Mouse (Mus musculus): Measurements from ENCODE around the gene Srprb. TPM values are rescaled to one million over a fixed set of nuclear protein-coding genes. Genes with fewer than 3 reads are reported as not detected.

Srprb gene
- total RNA-seq, 1 experiment = 75.5 TPM

- no peak for TF ChIP-seq ZC3H11A (IDR thresholded peaks at IDR 0.05; ENCODE audit: borderline replicate concordance, low read depth, low read length)
- no peak for TF ChIP-seq HCFC1 (IDR thresholded peaks at IDR 0.05; ENCODE audit: borderline replicate concordance, insufficient read depth, low read length)
- no peak for TF ChIP-seq ZNF384 (IDR thresholded peaks at IDR 0.05; ENCODE audit: low read depth, low read length)
- TF ChIP-seq MAFK (IDR thresholded peaks at IDR 0.05; ENCODE audit: insufficient read depth, low read depth, low read length) = no peak
- TF ChIP-seq CHD2 (IDR thresholded peaks at IDR 0.05; ENCODE audit: low read depth, low read length) = no peak
- Histone ChIP-seq H3K27ac (ENCODE audit: insufficient read depth, low read depth, low read length, poor library complexity, severe bottlenecking) (no peak overlapping the region), H3K36me3 (ENCODE audit: control insufficient read depth, insufficient read depth, low read length, poor library complexity, severe bottlenecking) (no peaks in the 10 kb centered on the region), H3K4me3 (ENCODE audit: insufficient read depth in 1 of 2, low read depth in 1 of 2, low read length in 2 of 2, poor library complexity in 1 of 2, severe bottlenecking in 1 of 2) (no peak overlapping the region), H3K9me3 (ENCODE audit: control insufficient read depth, insufficient read depth, low read depth, low read length) (no peaks in the 10 kb centered on the region), H3K4me1 (ENCODE audit: control insufficient read depth in 2 of 2, insufficient read depth in 2 of 2, low read length in 2 of 2, poor library complexity in 1 of 2) (peaks cover 2 to 15% of the 10 kb centered on the region in 2 experiments; a peak in 3 of 4 replicates), H3K9ac (ENCODE audit: insufficient read depth, low read depth, low read length, poor library complexity, severe bottlenecking) (no peak overlapping the region)
- in situ Hi-C loops (cut with MboI; ENCODE audit: low sequenced_read_pairs in 2 of 2, unreplicated experiment in 2 of 2) = no loop called here
- DNase-seq (ENCODE audit: low read depth, low spot score) = no peak
Measured at GRCm38 (mm10) chr9:103147103-103147502, 54.8 kb downstream of the Srprb start.

- no peaks in the 10 kb centered on the region for H3K36me3 ChIP-seq (ENCODE audit: control insufficient read depth, insufficient read depth, low read length, poor library complexity, severe bottlenecking)
- no peak for DNase-seq (ENCODE audit: low read depth, low spot score)
- H3K4me3 ChIP-seq (ENCODE audit: insufficient read depth in 1 of 2, low read depth in 1 of 2, low read length in 2 of 2, poor library complexity in 1 of 2, severe bottlenecking in 1 of 2) = no peak overlapping the region
- in situ Hi-C loops (cut with MboI; ENCODE audit: low sequenced_read_pairs in 2 of 2, unreplicated experiment in 2 of 2) = no loop called here
- no peak overlapping the region for H3K27ac ChIP-seq (ENCODE audit: insufficient read depth, low read depth, low read length, poor library complexity, severe bottlenecking)
- TF ChIP-seq ZNF384 (IDR thresholded peaks at IDR 0.05; ENCODE audit: low read depth, low read length) = no peak
- no peak for TF ChIP-seq HCFC1 (IDR thresholded peaks at IDR 0.05; ENCODE audit: borderline replicate concordance, insufficient read depth, low read length)
- TF ChIP-seq CHD2 (IDR thresholded peaks at IDR 0.05; ENCODE audit: low read depth, low read length) = no peak
- TF ChIP-seq ZC3H11A (IDR thresholded peaks at IDR 0.05; ENCODE audit: borderline replicate concordance, low read depth, low read length) = no peak
- peak; percentile 82 for TF ChIP-seq MAFK (IDR thresholded peaks at IDR 0.05; ENCODE audit: insufficient read depth, low read depth, low read length)
- H3K9ac ChIP-seq (ENCODE audit: insufficient read depth, low read depth, low read length, poor library complexity, severe bottlenecking) = no peak overlapping the region
- H3K9me3 ChIP-seq (ENCODE audit: control insufficient read depth, insufficient read depth, low read depth, low read length) = no peaks in the 10 kb centered on the region
- H3K4me1 ChIP-seq (ENCODE audit: control insufficient read depth in 2 of 2, insufficient read depth in 2 of 2, low read length in 2 of 2, poor library complexity in 1 of 2) = peaks cover 2 to 15% of the 10 kb centered on the region in 2 experiments; a peak in 3 of 4 replicates
Measured at GRCm38 (mm10) chr9:103146703-103147102, 55.2 kb downstream of the Srprb start.

GRCm38 (mm10) chr9:103146257-103146656 lies 55.7 kb downstream of the Srprb start:
- H3K36me3 ChIP-seq (ENCODE audit: control insufficient read depth, insufficient read depth, low read length, poor library complexity, severe bottlenecking) = no peaks in the 10 kb centered on the region
- H3K9ac ChIP-seq (ENCODE audit: insufficient read depth, low read depth, low read length, poor library complexity, severe bottlenecking) = no peak overlapping the region
- TF ChIP-seq ZC3H11A (IDR thresholded peaks at IDR 0.05; ENCODE audit: borderline replicate concordance, low read depth, low read length) (no peak), MAFK (IDR thresholded peaks at IDR 0.05; ENCODE audit: insufficient read depth, low read depth, low read length) (no peak), ZNF384 (IDR thresholded peaks at IDR 0.05; ENCODE audit: low read depth, low read length) (no peak), CHD2 (IDR thresholded peaks at IDR 0.05; ENCODE audit: low read depth, low read length) (no peak), HCFC1 (IDR thresholded peaks at IDR 0.05; ENCODE audit: borderline replicate concordance, insufficient read depth, low read length) (no peak)
- H3K4me1 ChIP-seq (ENCODE audit: control insufficient read depth in 2 of 2, insufficient read depth in 2 of 2, low read length in 2 of 2, poor library complexity in 1 of 2) = peaks cover 2 to 15% of the 10 kb centered on the region in 2 experiments; a peak in 3 of 4 replicates
- in situ Hi-C loops (cut with MboI; ENCODE audit: low sequenced_read_pairs in 2 of 2, unreplicated experiment in 2 of 2) = no loop called here
- H3K9me3 ChIP-seq (ENCODE audit: control insufficient read depth, insufficient read depth, low read depth, low read length) = no peaks in the 10 kb centered on the region
- no peak overlapping the region for H3K4me3 ChIP-seq (ENCODE audit: insufficient read depth in 1 of 2, low read depth in 1 of 2, low read length in 2 of 2, poor library complexity in 1 of 2, severe bottlenecking in 1 of 2)
- DNase-seq (ENCODE audit: low read depth, low spot score) = no peak
- H3K27ac ChIP-seq (ENCODE audit: insufficient read depth, low read depth, low read length, poor library complexity, severe bottlenecking) = no peak overlapping the region

- Histone ChIP-seq H3K27ac (ENCODE audit: insufficient read depth, low read depth, low read length, poor library complexity, severe bottlenecking) (no peak overlapping the region), H3K4me3 (ENCODE audit: insufficient read depth in 1 of 2, low read depth in 1 of 2, low read length in 2 of 2, poor library complexity in 1 of 2, severe bottlenecking in 1 of 2) (no peak overlapping the region), H3K4me1 (ENCODE audit: control insufficient read depth in 2 of 2, insufficient read depth in 2 of 2, low read length in 2 of 2, poor library complexity in 1 of 2) (peaks cover 2 to 18% of the 10 kb centered on the region in 2 experiments; a peak in 3 of 4 replicates), H3K36me3 (ENCODE audit: control insufficient read depth, insufficient read depth, low read length, poor library complexity, severe bottlenecking) (no peaks in the 10 kb centered on the region), H3K9ac (ENCODE audit: insufficient read depth, low read depth, low read length, poor library complexity, severe bottlenecking) (no peak overlapping the region), H3K9me3 (ENCODE audit: control insufficient read depth, insufficient read depth, low read depth, low read length) (no peaks in the 10 kb centered on the region)
- no peak for TF ChIP-seq ZC3H11A (IDR thresholded peaks at IDR 0.05; ENCODE audit: borderline replicate concordance, low read depth, low read length)
- in situ Hi-C loops (cut with MboI; ENCODE audit: low sequenced_read_pairs in 2 of 2, unreplicated experiment in 2 of 2) = no loop called here
- DNase-seq (ENCODE audit: low read depth, low spot score) = no peak
Measured at GRCm38 (mm10) chr9:103145351-103145750, 56.6 kb downstream of the Srprb start.

- Histone ChIP-seq H3K36me3 (ENCODE audit: control insufficient read depth, insufficient read depth, low read length, poor library complexity, severe bottlenecking) (no peaks in the 10 kb centered on the region), H3K4me3 (ENCODE audit: insufficient read depth in 1 of 2, low read depth in 1 of 2, low read length in 2 of 2, poor library complexity in 1 of 2, severe bottlenecking in 1 of 2) (no peak overlapping the region), H3K9me3 (ENCODE audit: control insufficient read depth, insufficient read depth, low read depth, low read length) (no peaks in the 10 kb centered on the region), H3K9ac (ENCODE audit: insufficient read depth, low read depth, low read length, poor library complexity, severe bottlenecking) (no peak overlapping the region), H3K4me1 (ENCODE audit: control insufficient read depth in 2 of 2, insufficient read depth in 2 of 2, low read length in 2 of 2, poor library complexity in 1 of 2) (peaks cover 2 to 25% of the 10 kb centered on the region in 2 experiments; a peak in 3 of 4 replicates), H3K27ac (ENCODE audit: insufficient read depth, low read depth, low read length, poor library complexity, severe bottlenecking) (no peak overlapping the region)
- in situ Hi-C loops (cut with MboI; ENCODE audit: low sequenced_read_pairs in 2 of 2, unreplicated experiment in 2 of 2) = no loop called here
- TF ChIP-seq MAFK (IDR thresholded peaks at IDR 0.05; ENCODE audit: insufficient read depth, low read depth, low read length) = no peak
- no peak for TF ChIP-seq ZNF384 (IDR thresholded peaks at IDR 0.05; ENCODE audit: low read depth, low read length)
- no peak for TF ChIP-seq HCFC1 (IDR thresholded peaks at IDR 0.05; ENCODE audit: borderline replicate concordance, insufficient read depth, low read length)
- no peak for TF ChIP-seq ZC3H11A (IDR thresholded peaks at IDR 0.05; ENCODE audit: borderline replicate concordance, low read depth, low read length)
- TF ChIP-seq CHD2 (IDR thresholded peaks at IDR 0.05; ENCODE audit: low read depth, low read length) = no peak
- no peak for DNase-seq (ENCODE audit: low read depth, low spot score)
Measured at GRCm38 (mm10) chr9:103143881-103144280, 58.1 kb downstream of the Srprb start.

Measured in ES-E14 (cell line).